Mouse (Mus musculus) midbrain, embryonic 10.5 days (tissue): Measurements from ENCODE around the gene 4930518I15Rik. TPM values are rescaled to one million over a fixed set of nuclear protein-coding genes. Genes with fewer than 3 reads are reported as not detected.
"Not testable (repeated sequence)": the region's sequence is repeated elsewhere in the genome, so short reads cannot be mapped to it uniquely, and the experiment has no call there.

Experiments
- DNase-seq: peaks from one replicate; pipeline ENCODE4 v3.0.0-alpha.2; 2017; ENCODE audit warnings: low spot score
- H3K27ac ChIP-seq: fragments of 300-500 bp; sonication (generic); replicated peaks from 2 replicates; pipeline ENCODE4 v1.5.1; 2016; ENCODE audit warnings: mild to moderate bottlenecking
- H3K27me3 ChIP-seq: fragments of 300-500 bp; sonication (generic); 2 replicates; pipeline ENCODE4 v1.6.1; 2016; ENCODE audit warnings: low read depth, mild to moderate bottlenecking; ENCODE audit not compliant: poor library complexity, severe bottlenecking
- H3K36me3 ChIP-seq: fragments of 300-500 bp; sonication (generic); 2 replicates; pipeline ENCODE4 v1.6.1; 2016; ENCODE audit warnings: mild to moderate bottlenecking, moderate library complexity
- H3K4me1 ChIP-seq: fragments of 300-500 bp; sonication (generic); 2 replicates; pipeline ENCODE4 v1.6.1; 2016
- H3K4me3 ChIP-seq: fragments of 300-500 bp; sonication (generic); 2 replicates; pipeline ENCODE4 v1.5.1; 2016; ENCODE audit warnings: mild to moderate bottlenecking, moderate library complexity
- H3K9me3 ChIP-seq: fragments of 300-500 bp; sonication (generic); replicated peaks from 2 replicates; pipeline ENCODE4 v1.6.1; 2016; ENCODE audit warnings: mild to moderate bottlenecking
- WGBS: fragments of 180-500 bp; shearing (Covaris S2); methylation state at CpG from one replicate; pipeline ENCODE4 v1.1.7; 2016; 5-methylcytosine and 5-hydroxymethylcytosine counted together
- polyA plus RNA-seq: library from polyadenylated mRNA; unstranded; fragments of >200 nt; fragmentation: Nextera tagmentation; extraction: Ambion mirVana; gene quantifications from 2 replicates; pipeline ENCODE4 v1.2.1, GENCODE M21; 2016

4930518I15Rik gene
- polyA plus RNA-seq, 1 experiment from 2014 or later: 8.8 TPM

GRCm38 (mm10) chr2:156834336-156834735 is 23.4 kb downstream of the 4930518I15Rik start:
- no peak overlapping the region for H3K27ac ChIP-seq
- peaks cover 86% of the 10 kb centered on the region for H3K36me3 ChIP-seq
- H3K9me3 ChIP-seq: peaks cover 37% of the 10 kb centered on the region
- DNase-seq: no peak
- peaks cover 11% of the 10 kb centered on the region for H3K4me1 ChIP-seq
- H3K4me3 ChIP-seq: no peak overlapping the region
- 95% methylated on average over 11 of the region's 11 CpGs for WGBS
- no peaks in the 10 kb centered on the region for H3K27me3 ChIP-seq

GRCm38 (mm10) chr2:156825128-156825527 is 32.6 kb downstream of the 4930518I15Rik start:
- H3K27me3 ChIP-seq, H3K4me1 ChIP-seq, H3K27ac ChIP-seq, DNase-seq, H3K4me3 ChIP-seq, H3K9me3 ChIP-seq: not testable (repeated sequence)
- WGBS: 83% methylated on average over 6 of the region's 6 CpGs
- H3K36me3 ChIP-seq: peaks cover 22% of the 10 kb centered on the region

DNA sequence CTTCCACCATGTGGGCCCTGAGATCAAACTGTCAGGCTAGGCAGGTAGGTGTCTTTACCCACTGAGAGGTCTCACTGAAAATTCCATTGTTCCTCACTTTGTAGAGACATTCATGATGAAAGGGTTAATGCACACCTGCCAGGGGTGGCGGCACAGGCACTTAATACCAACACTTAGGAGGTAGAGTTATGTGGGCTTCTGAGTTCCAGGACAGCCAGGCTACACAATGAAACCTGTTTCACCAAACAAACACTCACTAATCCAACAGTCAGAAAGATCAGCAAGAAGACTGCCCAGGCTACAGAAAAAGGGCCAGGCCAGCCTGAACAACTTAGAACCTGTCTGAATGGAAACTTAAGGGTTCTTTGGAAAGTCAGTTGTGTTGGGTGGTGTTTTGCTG is 41.6 kb downstream of the 4930518I15Rik start:
- no peak for DNase-seq
- Histone ChIP-seq H3K27me3 (no peaks in the 10 kb centered on the region), H3K36me3 (no peaks in the 10 kb centered on the region), H3K4me1 (peaks cover 29% of the 10 kb centered on the region), H3K4me3 (no peak overlapping the region), H3K27ac (no peak overlapping the region), H3K9me3 (no peaks in the 10 kb centered on the region)
- WGBS: 59% methylated on average over 1 of the region's 1 CpGs

GRCm38 (mm10) chr2:156815412-156815811 is 42.3 kb downstream of the 4930518I15Rik start:
- DNase-seq: no peak
- Histone ChIP-seq H3K9me3 (no peaks in the 10 kb centered on the region), H3K27me3 (no peaks in the 10 kb centered on the region), H3K27ac (no peak overlapping the region; the same call in 1 of the 2 replicates), H3K4me1 (peaks cover 29% of the 10 kb centered on the region), H3K36me3 (no peaks in the 10 kb centered on the region), H3K4me3 (no peak overlapping the region)
- WGBS: 64% methylated on average over 3 of the region's 3 CpGs

- WGBS: 51% methylated on average over 5 of the region's 5 CpGs
- Histone ChIP-seq H3K27me3 (no peaks in the 10 kb centered on the region), H3K27ac (peak overlapping the region; percentile 71), H3K4me3 (no peak overlapping the region), H3K4me1 (peaks cover 29% of the 10 kb centered on the region), H3K36me3 (no peaks in the 10 kb centered on the region), H3K9me3 (no peaks in the 10 kb centered on the region)
- DNase-seq: no peak
Measured at GRCm38 (mm10) chr2:156814893-156815292, 42.9 kb downstream of the 4930518I15Rik start.

GRCm38 (mm10) chr2:156814344-156814801 is 43.4 kb downstream of the 4930518I15Rik start:
- Histone ChIP-seq H3K36me3 (no peaks in the 10 kb centered on the region), H3K27me3 (no peaks in the 10 kb centered on the region), H3K27ac (peak overlapping the region; percentile 71), H3K4me3 (no peak overlapping the region), H3K4me1 (peaks cover 29% of the 10 kb centered on the region), H3K9me3 (no peaks in the 10 kb centered on the region)
- DNase-seq: peak; percentile 24
- 30% methylated on average over 8 of the region's 8 CpGs for WGBS

- Histone ChIP-seq H3K4me1 (peaks cover 29% of the 10 kb centered on the region), H3K9me3 (no peaks in the 10 kb centered on the region), H3K27ac (no peak overlapping the region), H3K36me3 (no peaks in the 10 kb centered on the region), H3K27me3 (no peaks in the 10 kb centered on the region), H3K4me3 (no peak overlapping the region)
- WGBS: 78% methylated on average over 5 of the region's 5 CpGs
- no peak for DNase-seq
Measured at GRCm38 (mm10) chr2:156811556-156811955, 46.2 kb downstream of the 4930518I15Rik start.

DNA sequence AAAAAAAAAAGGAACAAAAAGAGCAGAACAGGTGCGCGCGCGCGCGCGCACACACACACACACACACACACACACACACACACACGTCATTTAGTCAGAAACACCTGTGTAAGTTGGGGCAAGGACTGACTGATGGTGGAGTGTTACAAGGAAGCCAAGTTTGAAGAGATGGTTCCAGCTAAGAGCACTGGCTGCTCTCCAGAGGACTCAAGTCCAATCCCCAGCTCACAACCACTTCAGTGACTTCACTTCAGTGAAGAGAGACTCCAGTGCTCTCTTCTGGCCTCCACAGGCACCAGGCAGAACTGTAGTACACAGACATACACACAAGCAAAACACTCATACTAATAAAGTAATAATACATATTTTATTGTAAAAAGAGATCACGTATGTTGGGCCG is 47.0 kb downstream of the 4930518I15Rik start:
- Histone ChIP-seq H3K4me3 (no peak overlapping the region), H3K9me3 (no peaks in the 10 kb centered on the region), H3K27me3 (no peaks in the 10 kb centered on the region), H3K27ac (no peak overlapping the region), H3K4me1 (peaks cover 28% of the 10 kb centered on the region), H3K36me3 (no peaks in the 10 kb centered on the region)
- WGBS: 96% methylated on average over 10 of the region's 10 CpGs
- DNase-seq: no peak

- WGBS: 61% methylated on average over 2 of the region's 2 CpGs
- Histone ChIP-seq H3K9me3 (no peaks in the 10 kb centered on the region), H3K27ac (peak overlapping the region; percentile 61)
Measured at GRCm38 (mm10) chr2:156809579-156809978, 48.2 kb downstream of the 4930518I15Rik start.

GRCm38 (mm10) chr2:156806886-156807285 is 50.9 kb downstream of the 4930518I15Rik start:
- 79% methylated on average over 6 of the region's 6 CpGs for WGBS
- no peaks in the 10 kb centered on the region for H3K27me3 ChIP-seq
- H3K4me3 ChIP-seq: no peak overlapping the region
- H3K27ac ChIP-seq: no peak overlapping the region
- DNase-seq: no peak
- no peaks in the 10 kb centered on the region for H3K9me3 ChIP-seq
- no peaks in the 10 kb centered on the region for H3K36me3 ChIP-seq
- no peaks in the 10 kb centered on the region; the same call in 1 of the 2 replicates for H3K4me1 ChIP-seq

More at GRCm38 (mm10) chr2:156809579-156809978, 48.2 kb downstream of the 4930518I15Rik start:
- no peaks in the 10 kb centered on the region for H3K27me3 ChIP-seq
- H3K36me3 ChIP-seq: no peaks in the 10 kb centered on the region
- no peak overlapping the region for H3K4me3 ChIP-seq
- peak; percentile 65 for DNase-seq
- peaks cover 16% of the 10 kb centered on the region for H3K4me1 ChIP-seq

Other genes with a start within 250 kb of the 4930518I15Rik start
- gene Dlgap4, start 244.2 kb downstream of the 4930518I15Rik start, polyA plus RNA-seq: 128 and 146 TPM in 2 replicates
- gene Myl9, start 82.5 kb downstream of the 4930518I15Rik start, polyA plus RNA-seq: 83.4 and 120 TPM in 2 replicates
- 98.4 and 101 TPM in 2 replicates for gene Tgif2, start 17.9 kb downstream of the 4930518I15Rik start, polyA plus RNA-seq
- gene Rab5if, start 5.2 kb upstream of the 4930518I15Rik start, polyA plus RNA-seq: 164 and 191 TPM in 2 replicates
- gene Sla2, start 29.2 kb upstream of the 4930518I15Rik start, polyA plus RNA-seq: 0.55 and 0.67 TPM in 2 replicates
- 43.5 and 46.0 TPM in 2 replicates for gene Ndrg3, start 134.1 kb upstream of the 4930518I15Rik start, polyA plus RNA-seq
- 52.4 and 57.5 TPM in 2 replicates for gene Dsn1, start 149.2 kb upstream of the 4930518I15Rik start, polyA plus RNA-seq
- gene Soga1, start 221.3 kb upstream of the 4930518I15Rik start, polyA plus RNA-seq: 3.6 and 3.7 TPM in 2 replicates
- not detected in 2 replicates for gene Tldc2, start 229.1 kb upstream of the 4930518I15Rik start, polyA plus RNA-seq